Mouse (Mus musculus) stomach, embryonic 15.5 days (tissue): ENCODE data around the gene Maml1. TPM values are rescaled to one million over a fixed set of nuclear protein-coding genes. Genes with fewer than 3 reads are reported as not detected.

ENCODE experiments used
- ATAC-seq: fragments of 200-750 bp; cut with Nextera tagmentation; 2 replicates; pipeline ENCODE4 v1.8.0; 2017; ENCODE audit warnings: low read depth, moderate number of reproducible peaks, moderate TSS enrichment; ENCODE audit not compliant: insufficient read depth, low FRiP score
- H3K27ac ChIP-seq: fragments of 300-500 bp; sonication (generic); 2 replicates; pipeline ENCODE4 v1.5.1; 2015; ENCODE audit warnings: mild to moderate bottlenecking, inconsistent platforms
- H3K27me3 ChIP-seq: fragments of 300-500 bp; sonication (generic); replicated peaks from 2 replicates; pipeline ENCODE4 v1.6.1; 2015; ENCODE audit warnings: inconsistent platforms
- H3K36me3 ChIP-seq: fragments of 300-500 bp; sonication (generic); 2 replicates; pipeline ENCODE4 v1.6.1; 2015; ENCODE audit warnings: inconsistent platforms
- H3K4me1 ChIP-seq: fragments of 300-500 bp; sonication (generic); 2 replicates; pipeline ENCODE4 v1.6.1; 2015; ENCODE audit warnings: inconsistent platforms
- H3K4me2 ChIP-seq: fragments of 300-500 bp; sonication (generic); 2 replicates; pipeline ENCODE4 v1.6.1; 2015; ENCODE audit warnings: mild to moderate bottlenecking, inconsistent platforms
- H3K4me3 ChIP-seq: fragments of 300-500 bp; sonication (generic); replicated peaks from 2 replicates; pipeline ENCODE4 v1.5.1; 2015; ENCODE audit warnings: inconsistent platforms
- H3K9ac ChIP-seq: fragments of 300-500 bp; sonication (generic); 2 replicates; pipeline ENCODE4 v1.6.1; 2015; ENCODE audit warnings: inconsistent platforms
- H3K9me3 ChIP-seq: fragments of 300-500 bp; sonication (generic); 2 replicates; pipeline ENCODE4 v1.6.1; 2016; ENCODE audit warnings: inconsistent platforms
- WGBS: fragments of 180-500 bp; shearing (Covaris S2); methylation state at CpG from one replicate; pipeline ENCODE4 v1.1.7; 2015; 5-methylcytosine and 5-hydroxymethylcytosine counted together
- microRNA-seq: library from miRNA; unstranded; fragments of <30 nt; microRNA quantifications from one replicate; pipeline ENCODE4, GENCODE M21; 2016
- polyA plus RNA-seq: library from polyadenylated mRNA; unstranded; fragments of >200 nt; fragmentation: Nextera tagmentation; extraction: Ambion mirVana; gene quantifications from 2 replicates; pipeline ENCODE4 v1.2.1, GENCODE M21; 2015

Maml1 gene
- polyA plus RNA-seq, 1 experiment from 2014 or later = 5.0 TPM

GRCm38 (mm10) chr11:50212848-50213758 is 79.0 kb downstream of the Maml1 start:
- Histone ChIP-seq H3K4me1 (peaks cover 24% of the 10 kb centered on the region), H3K9ac (no peak overlapping the region), H3K4me3 (no peak overlapping the region), H3K36me3 (0 out of 2 replicates have a peak, but pooled peaks cover under 1% of the 10 kb centered on the region), H3K9me3 (no peaks in the 10 kb centered on the region), H3K27ac (peak overlapping the region; percentile 41), H3K27me3 (no peaks in the 10 kb centered on the region), H3K4me2 (no peak overlapping the region)
- 49% methylated on average over 11 of the region's 11 CpGs for WGBS
- ATAC-seq = peak; percentile 44; the same call in 1 of the 2 replicates

DNA sequence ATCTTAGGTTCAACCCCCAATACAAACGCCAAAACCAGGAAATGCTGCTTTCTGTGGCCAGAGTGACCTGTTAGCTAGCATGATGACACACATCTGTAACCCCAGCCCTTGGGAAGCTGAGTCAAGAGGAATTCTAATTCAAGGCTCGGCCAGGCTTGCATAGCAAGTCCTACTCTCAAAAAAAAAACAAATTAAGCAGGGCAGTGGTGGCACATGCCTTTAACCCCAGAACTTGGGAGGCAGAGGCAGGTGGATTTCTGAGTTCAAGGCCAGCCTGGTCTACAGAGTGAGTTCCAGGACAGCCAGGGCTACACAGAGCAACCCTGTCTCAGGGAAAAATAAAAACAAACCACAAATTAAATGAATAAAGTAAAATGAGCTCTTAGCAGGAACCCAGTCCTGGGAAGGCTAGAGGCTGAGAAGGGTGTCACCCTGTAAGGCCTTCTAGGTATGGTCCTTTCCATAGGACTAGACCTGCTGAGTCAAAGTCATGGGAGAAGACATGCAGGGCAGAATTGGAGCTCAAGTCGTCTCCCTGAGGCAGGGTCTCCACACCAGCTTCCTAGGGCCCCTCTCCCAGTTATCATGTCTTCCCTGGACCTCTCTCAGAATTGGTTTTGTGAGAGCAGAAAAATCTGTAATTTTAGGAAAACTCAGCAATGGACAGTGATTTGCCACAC is 79.9 kb downstream of the Maml1 start:
- Histone ChIP-seq H3K27ac (peak overlapping the region; percentile 41; the same call in 1 of the 2 replicates), H3K36me3 (peaks cover 10% of the 10 kb centered on the region; the same call in 1 of the 2 replicates), H3K27me3 (no peaks in the 10 kb centered on the region), H3K9ac (no peak overlapping the region), H3K9me3 (no peaks in the 10 kb centered on the region), H3K4me1 (peaks cover 24% of the 10 kb centered on the region), H3K4me2 (no peak overlapping the region), H3K4me3 (no peak overlapping the region)
- ATAC-seq = no peak
- WGBS = 69% methylated on average over 3 of the region's 3 CpGs

- 89% methylated on average over 3 of the region's 3 CpGs for WGBS
- Histone ChIP-seq H3K36me3 (peaks cover 17% of the 10 kb centered on the region), H3K27me3 (no peaks in the 10 kb centered on the region), H3K9me3 (no peaks in the 10 kb centered on the region), H3K4me1 (peaks cover 24% of the 10 kb centered on the region), H3K4me3 (peak overlapping the region; percentile 98), H3K9ac (no peak overlapping the region), H3K27ac (peak overlapping the region; percentile 99; the same call in 1 of the 2 replicates), H3K4me2 (peak overlapping the region; percentile 65)
- no peak for ATAC-seq
Observed at GRCm38 (mm10) chr11:50211322-50212059, 80.6 kb downstream of the Maml1 start.

DNA sequence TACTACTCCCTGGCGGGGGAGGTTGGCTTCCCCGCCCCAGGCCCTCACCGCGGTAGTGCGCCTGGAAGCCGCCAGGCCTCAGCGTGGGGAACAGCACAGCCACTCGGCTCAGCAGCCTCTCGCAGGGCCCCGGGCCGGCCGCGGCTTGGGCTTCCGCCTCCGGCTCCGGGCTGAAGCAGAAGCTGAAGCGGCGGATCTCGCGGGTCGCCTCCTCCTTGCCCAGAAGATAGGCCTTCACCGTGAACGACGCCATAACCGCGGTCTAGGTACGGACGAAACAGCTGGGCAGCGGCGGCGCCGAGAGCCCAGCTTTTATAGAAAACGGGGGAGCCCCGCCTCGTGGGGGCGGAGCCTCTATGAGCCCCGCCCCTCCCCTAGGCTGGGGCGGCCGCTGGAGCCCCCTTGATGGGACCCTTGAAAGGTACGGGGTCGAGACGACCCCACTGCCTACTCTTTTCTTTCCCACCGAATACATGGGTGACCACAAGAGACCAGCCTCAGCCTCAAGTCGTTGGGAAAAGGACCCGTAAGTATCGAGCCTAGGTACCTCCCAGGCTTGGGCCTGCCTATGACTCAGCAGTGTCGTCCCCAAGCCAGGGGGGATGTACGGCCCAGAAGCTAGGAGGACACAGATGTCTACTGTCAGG is 81.5 kb downstream of the Maml1 start, which contains the start of the genes Sqstm1 and Mgat4b:
Sqstm1 (minus strand) TSS at position 323 of the 647 bp plus-strand sequence.
Mgat4b (plus strand) TSS at position 386 of the 647 bp plus-strand sequence.
- H3K4me3 ChIP-seq = peak within 1 kb of the TSS; percentile 98
- peaks cover 25% of the 10 kb centered on the region for H3K36me3 ChIP-seq
- WGBS = under 1% methylated on average over 48 of the region's 48 CpGs
- H3K4me2 ChIP-seq = peak within 1 kb of the TSS; percentile 65
- H3K9ac ChIP-seq = peak within 1 kb of the TSS; percentile 98
- no peaks in the 10 kb centered on the region for H3K9me3 ChIP-seq
- H3K4me1 ChIP-seq = peaks cover 19% of the 10 kb centered on the region
- H3K27me3 ChIP-seq = no peaks in the 10 kb centered on the region
- peak within 1 kb of the TSS; percentile 99 for H3K27ac ChIP-seq
- peak; percentile 69 for ATAC-seq

DNA sequence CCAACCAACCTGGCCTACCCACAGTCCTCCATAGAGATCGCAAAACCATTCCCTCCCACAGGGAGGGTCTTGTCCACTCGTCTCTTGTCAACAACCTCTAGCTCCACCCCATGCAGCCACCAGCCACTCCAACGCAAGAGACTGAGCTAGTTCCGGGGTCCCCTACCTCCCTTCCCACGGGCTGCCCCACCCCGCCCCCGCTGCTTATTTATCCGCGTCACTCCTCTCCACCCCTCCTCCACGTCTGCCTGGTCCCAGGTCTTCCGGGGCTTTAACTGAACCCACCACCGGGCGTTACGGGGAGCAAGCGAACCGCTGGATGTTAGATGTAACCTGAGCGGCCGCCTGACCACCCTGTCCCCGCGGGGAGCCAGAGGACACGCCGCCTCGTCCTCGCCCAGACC is 82.0 kb downstream of the Maml1 start:
- Histone ChIP-seq H3K4me3 (peak overlapping the region; percentile 98), H3K36me3 (peaks cover 29% of the 10 kb centered on the region), H3K9me3 (no peaks in the 10 kb centered on the region), H3K27me3 (no peaks in the 10 kb centered on the region), H3K9ac (peak overlapping the region; percentile 98), H3K27ac (peak overlapping the region; percentile 99), H3K4me2 (peak overlapping the region; percentile 65), H3K4me1 (peaks cover 15% of the 10 kb centered on the region)
- ATAC-seq = peak; percentile 93
- WGBS = under 1% methylated on average over 24 of the region's 24 CpGs

DNA sequence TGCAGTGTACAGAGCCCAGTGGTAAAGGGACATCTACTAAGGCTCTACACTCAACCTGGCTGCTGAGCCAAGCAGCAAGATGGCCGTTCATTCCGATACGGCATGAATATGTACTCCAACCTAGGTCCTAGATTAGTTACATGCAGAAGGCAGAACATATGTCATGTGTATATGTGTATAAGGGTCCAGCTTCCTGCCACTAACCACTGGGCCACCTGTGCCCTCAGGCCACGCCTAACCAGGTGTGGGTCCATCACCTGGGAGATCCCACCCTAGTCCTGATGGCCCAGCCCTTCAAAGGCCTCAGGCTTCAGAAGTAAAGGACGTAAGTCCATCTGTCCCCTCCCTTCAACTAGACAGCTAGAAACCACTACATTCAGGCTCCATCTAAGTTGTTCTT is 84.1 kb downstream of the Maml1 start:
- Histone ChIP-seq H3K4me2 (no peak overlapping the region), H3K36me3 (peaks cover 41% of the 10 kb centered on the region), H3K27me3 (no peaks in the 10 kb centered on the region), H3K4me1 (peaks cover 15% of the 10 kb centered on the region), H3K9me3 (no peaks in the 10 kb centered on the region), H3K4me3 (no peak overlapping the region), H3K9ac (no peak overlapping the region), H3K27ac (no peak overlapping the region)
- ATAC-seq = no peak
- 91% methylated on average over 5 of the region's 5 CpGs for WGBS

- Histone ChIP-seq H3K27me3 (no peaks in the 10 kb centered on the region), H3K27ac (no peak overlapping the region), H3K9ac (no peak overlapping the region), H3K9me3 (no peaks in the 10 kb centered on the region), H3K4me2 (no peak overlapping the region), H3K4me3 (no peak overlapping the region), H3K4me1 (peaks cover 10% of the 10 kb centered on the region), H3K36me3 (peaks cover 46% of the 10 kb centered on the region)
- WGBS = 94% methylated on average over 14 of the region's 14 CpGs
- ATAC-seq = no peak
Observed at GRCm38 (mm10) chr11:50207344-50207743, 84.8 kb downstream of the Maml1 start.

DNA sequence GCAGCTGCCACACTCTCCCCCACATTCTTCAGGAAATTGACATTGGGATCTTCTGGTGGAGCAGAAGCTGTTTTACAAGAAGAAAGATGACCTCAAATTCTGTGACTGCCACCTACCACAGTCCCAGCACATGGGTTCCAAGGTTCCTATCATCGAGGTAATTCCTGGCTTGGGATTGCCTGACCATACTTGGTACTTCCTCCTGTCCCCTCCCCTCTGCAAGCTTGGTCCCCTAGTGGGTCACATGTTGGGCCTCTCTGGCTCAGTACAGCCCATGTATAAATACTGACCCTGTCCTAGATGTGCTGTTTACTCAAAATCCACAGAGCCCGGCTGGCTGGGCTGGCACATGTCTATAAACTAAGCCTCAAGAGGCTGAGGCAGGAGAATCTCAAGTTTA is 86.1 kb downstream of the Maml1 start:
- no peak for ATAC-seq
- WGBS = 80% methylated on average over 2 of the region's 2 CpGs
- Histone ChIP-seq H3K4me1 (peaks cover 8% of the 10 kb centered on the region), H3K27me3 (no peaks in the 10 kb centered on the region), H3K27ac (no peak overlapping the region), H3K4me2 (no peak overlapping the region), H3K9me3 (no peaks in the 10 kb centered on the region), H3K9ac (no peak overlapping the region), H3K4me3 (no peak overlapping the region), H3K36me3 (peaks cover 59% of the 10 kb centered on the region)

Small RNA genes within 50 kb of the gene (microRNA-seq; reads per million reads assigned to microRNA genes)
- gene Mir6919 = not detected

Other genes starting within 250 kb of the Maml1 start
- 33.4 and 35.9 TPM in 2 replicates for gene Tbc1d9b, start 160.9 kb downstream of the Maml1 start, polyA plus RNA-seq
- 10.5 and 13.0 TPM in 2 replicates for gene Mrnip, start 117.9 kb downstream of the Maml1 start, polyA plus RNA-seq
- gene Sqstm1, start 81.5 kb downstream of the Maml1 start, polyA plus RNA-seq = 224 and 229 TPM in 2 replicates
- gene Mgat4b, start 81.4 kb downstream of the Maml1 start, polyA plus RNA-seq = 29.1 and 29.7 TPM in 2 replicates
- gene Ltc4s, start 53.7 kb downstream of the Maml1 start, polyA plus RNA-seq = 3.7 and 4.5 TPM in 2 replicates
- gene Canx, start 33.4 kb upstream of the Maml1 start, polyA plus RNA-seq = 334 and 361 TPM in 2 replicates
- 0.32 and 0.53 TPM in 2 replicates for gene Cby3, start 62.2 kb upstream of the Maml1 start, polyA plus RNA-seq
- 363 and 370 TPM in 2 replicates for gene Hnrnph1, start 84.7 kb upstream of the Maml1 start, polyA plus RNA-seq
- gene Rufy1, start 138.8 kb upstream of the Maml1 start, polyA plus RNA-seq = 20.5 and 20.7 TPM in 2 replicates